Mouse (Mus musculus) midbrain, embryonic 10.5 days (tissue): ENCODE data around the gene Zfpl1. TPM values are rescaled to one million over a fixed set of nuclear protein-coding genes. Genes with fewer than 3 reads are reported as not detected.

ENCODE experiments used
- DNase-seq: peaks from one replicate; pipeline ENCODE4 v3.0.0-alpha.2; 2017; ENCODE audit warnings: low spot score
- H3K27ac ChIP-seq: fragments of 300-500 bp; sonication (generic); replicated peaks from 2 replicates; pipeline ENCODE4 v1.5.1; 2016; ENCODE audit warnings: mild to moderate bottlenecking
- H3K27me3 ChIP-seq: fragments of 300-500 bp; sonication (generic); 2 replicates; pipeline ENCODE4 v1.6.1; 2016; ENCODE audit warnings: low read depth, mild to moderate bottlenecking; ENCODE audit not compliant: poor library complexity, severe bottlenecking
- H3K36me3 ChIP-seq: fragments of 300-500 bp; sonication (generic); 2 replicates; pipeline ENCODE4 v1.6.1; 2016; ENCODE audit warnings: mild to moderate bottlenecking, moderate library complexity
- H3K4me1 ChIP-seq: fragments of 300-500 bp; sonication (generic); 2 replicates; pipeline ENCODE4 v1.6.1; 2016
- H3K4me3 ChIP-seq: fragments of 300-500 bp; sonication (generic); 2 replicates; pipeline ENCODE4 v1.5.1; 2016; ENCODE audit warnings: mild to moderate bottlenecking, moderate library complexity
- H3K9me3 ChIP-seq: fragments of 300-500 bp; sonication (generic); replicated peaks from 2 replicates; pipeline ENCODE4 v1.6.1; 2016; ENCODE audit warnings: mild to moderate bottlenecking
- WGBS: fragments of 180-500 bp; shearing (Covaris S2); methylation state at CpG from one replicate; pipeline ENCODE4 v1.1.7; 2016; 5-methylcytosine and 5-hydroxymethylcytosine counted together
- polyA plus RNA-seq: library from polyadenylated mRNA; unstranded; fragments of >200 nt; fragmentation: Nextera tagmentation; extraction: Ambion mirVana; gene quantifications from 2 replicates; pipeline ENCODE4 v1.2.1, GENCODE M21; 2016

Gene Zfpl1
- polyA plus RNA-seq, 1 experiment from 2014 or later = 76.1 TPM

- no peak for DNase-seq
- H3K9me3 ChIP-seq = no peaks in the 10 kb centered on the region
- peaks cover 33% of the 10 kb centered on the region for H3K4me1 ChIP-seq
- H3K27me3 ChIP-seq = no peaks in the 10 kb centered on the region
- H3K4me3 ChIP-seq = peak within 1 kb of the TSS; percentile 24; the same call in 1 of the 2 replicates
- H3K27ac ChIP-seq = no peak within 1 kb of the TSS
- 91% methylated on average over 9 of the region's 9 CpGs for WGBS
- H3K36me3 ChIP-seq = peaks cover 48% of the 10 kb centered on the region
Measured at GRCm38 (mm10) chr19:6082156-6082555, 2.6 kb downstream of the Zfpl1 start, which contains the start of gene Gm28374. TSS of gene Gm28374 (minus strand) at chr19:6082256.

- Histone ChIP-seq H3K27me3 (no peaks in the 10 kb centered on the region), H3K4me1 (peaks cover 40% of the 10 kb centered on the region), H3K36me3 (peaks cover 41% of the 10 kb centered on the region), H3K27ac (no peak within 1 kb of the TSS), H3K9me3 (no peaks in the 10 kb centered on the region), H3K4me3 (peak within 1 kb of the TSS; percentile 4; the same call in 1 of the 2 replicates)
- no peak for DNase-seq
- 92% methylated on average over 12 of the region's 12 CpGs for WGBS
Measured at GRCm38 (mm10) chr19:6079983-6080480, 4.7 kb downstream of the Zfpl1 start, which contains the start of gene Tmem262. TSS of gene Tmem262 (plus strand) at chr19:6080033.

DNA sequence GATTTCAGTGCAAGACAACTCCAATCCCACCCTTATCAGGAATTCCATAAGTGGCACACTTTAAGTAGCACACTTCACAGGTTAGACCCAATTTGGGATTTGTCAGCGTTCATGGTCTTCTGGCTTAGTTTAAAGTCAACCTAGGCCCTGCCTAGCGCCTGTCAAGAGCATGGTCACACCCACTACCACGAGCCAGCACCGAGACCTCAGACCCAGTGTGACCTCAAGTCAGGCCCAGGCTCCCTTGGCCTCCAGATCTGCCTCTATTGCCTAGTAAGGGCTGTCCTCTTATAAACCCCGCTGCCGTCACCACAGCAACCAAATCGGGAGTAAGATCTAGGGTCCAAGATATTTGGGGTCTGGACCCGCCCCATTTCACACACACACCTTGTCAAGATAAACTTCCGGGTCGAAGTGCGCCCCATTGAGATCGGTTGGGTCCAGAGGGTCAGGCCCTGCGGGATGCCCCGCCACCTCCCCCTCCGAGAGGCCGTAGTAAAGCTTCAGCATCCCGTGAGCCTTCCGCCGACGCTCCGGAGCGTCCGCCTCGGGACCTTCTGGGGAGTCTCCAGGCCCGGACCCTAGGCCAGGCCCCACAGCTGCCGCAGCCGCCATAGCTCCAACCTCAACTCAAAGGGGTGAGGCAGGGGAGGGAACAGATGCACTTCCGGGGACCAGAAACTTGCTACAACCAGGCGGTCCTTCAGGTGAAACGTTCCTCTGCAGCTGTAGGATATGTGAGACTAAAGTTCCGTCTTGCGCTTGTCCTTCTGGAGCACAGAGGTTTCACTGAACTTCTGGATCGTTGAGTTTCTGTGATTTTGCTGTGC lies 8.0 kb downstream of the Zfpl1 start, which contains the start of gene Vps51:
TSS of gene Vps51 (minus strand) at position 668 of the 830 bp plus-strand sequence.
- Histone ChIP-seq H3K4me1 (peaks cover 32% of the 10 kb centered on the region), H3K4me3 (peak within 1 kb of the TSS; percentile 70), H3K36me3 (peaks cover 54% of the 10 kb centered on the region), H3K27ac (peak within 1 kb of the TSS; percentile 93), H3K9me3 (no peaks in the 10 kb centered on the region), H3K27me3 (no peaks in the 10 kb centered on the region)
- WGBS = 2% methylated on average over 33 of the region's 33 CpGs
- DNase-seq = peak; percentile 87

GRCm38 (mm10) chr19:6073889-6074288 lies 10.9 kb downstream of the Zfpl1 start:
- Histone ChIP-seq H3K4me1 (peaks cover 32% of the 10 kb centered on the region), H3K27me3 (no peaks in the 10 kb centered on the region), H3K36me3 (peaks cover 58% of the 10 kb centered on the region), H3K27ac (no peak overlapping the region), H3K4me3 (no peak overlapping the region), H3K9me3 (no peaks in the 10 kb centered on the region)
- DNase-seq = no peak
- WGBS = 89% methylated on average over 5 of the region's 5 CpGs

- no peak for DNase-seq
- peaks cover 63% of the 10 kb centered on the region for H3K36me3 ChIP-seq
- H3K27me3 ChIP-seq = no peaks in the 10 kb centered on the region
- H3K4me1 ChIP-seq = peaks cover 38% of the 10 kb centered on the region
- H3K9me3 ChIP-seq = no peaks in the 10 kb centered on the region
- peak overlapping the region; percentile 12; the same call in 1 of the 2 replicates for H3K4me3 ChIP-seq
- H3K27ac ChIP-seq = no peak overlapping the region
- WGBS = 96% methylated on average over 19 of the region's 19 CpGs
Measured at GRCm38 (mm10) chr19:6071261-6071660, 13.5 kb downstream of the Zfpl1 start.

DNA sequence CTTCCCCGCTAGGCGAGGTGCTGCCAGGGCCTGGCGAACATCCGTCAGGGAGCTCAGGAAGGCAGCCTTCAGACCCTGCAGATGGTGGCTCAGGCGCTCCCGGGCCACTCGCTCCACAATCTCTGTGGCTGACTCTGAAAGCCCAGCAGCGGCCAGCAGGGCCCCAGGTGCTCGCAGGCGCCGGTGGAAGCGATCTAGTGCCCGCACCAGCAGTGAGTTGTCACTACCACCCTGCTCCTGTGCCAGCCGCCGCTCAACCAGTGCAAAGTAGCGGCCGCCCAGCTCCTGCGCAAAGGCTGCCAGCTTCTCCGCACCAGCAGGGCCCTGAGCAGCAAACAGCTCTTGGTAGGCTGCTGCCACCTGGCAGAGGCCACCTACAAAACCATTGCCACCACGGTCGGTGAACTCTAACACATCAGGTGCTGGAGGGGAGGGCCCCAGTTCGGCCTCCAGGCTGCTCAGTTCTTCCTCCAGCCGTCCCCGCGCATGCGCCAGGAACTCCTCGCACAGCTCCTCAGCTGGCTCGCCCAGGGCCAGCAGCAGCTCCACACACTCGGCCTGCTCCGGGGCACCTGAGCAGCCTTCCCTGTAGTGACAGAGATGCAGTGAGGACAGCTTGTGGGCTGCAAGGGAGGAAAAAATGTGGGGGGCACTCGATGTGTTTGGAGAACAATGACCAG lies 14.0 kb downstream of the Zfpl1 start:
- peak overlapping the region; percentile 12; the same call in 1 of the 2 replicates for H3K4me3 ChIP-seq
- DNase-seq = no peak
- 91% methylated on average over 31 of the region's 31 CpGs for WGBS
- H3K9me3 ChIP-seq = no peaks in the 10 kb centered on the region
- peaks cover 63% of the 10 kb centered on the region for H3K36me3 ChIP-seq
- H3K27me3 ChIP-seq = no peaks in the 10 kb centered on the region
- H3K4me1 ChIP-seq = peaks cover 36% of the 10 kb centered on the region
- H3K27ac ChIP-seq = no peak overlapping the region

GRCm38 (mm10) chr19:6069851-6070250 lies 14.9 kb downstream of the Zfpl1 start:
- Histone ChIP-seq H3K27me3 (no peaks in the 10 kb centered on the region), H3K4me1 (peaks cover 28% of the 10 kb centered on the region), H3K9me3 (no peaks in the 10 kb centered on the region), H3K27ac (no peak overlapping the region), H3K36me3 (peaks cover 56% of the 10 kb centered on the region), H3K4me3 (no peak overlapping the region)
- 93% methylated on average over 10 of the region's 10 CpGs for WGBS
- DNase-seq = no peak

- H3K4me3 ChIP-seq = no peak overlapping the region; the same call in 1 of the 2 replicates
- no peaks in the 10 kb centered on the region for H3K9me3 ChIP-seq
- peaks cover 48% of the 10 kb centered on the region for H3K36me3 ChIP-seq
- H3K27ac ChIP-seq = no peak overlapping the region
- WGBS = 83% methylated on average over 4 of the region's 4 CpGs
- peaks cover 26% of the 10 kb centered on the region for H3K4me1 ChIP-seq
- DNase-seq = no peak
- no peaks in the 10 kb centered on the region for H3K27me3 ChIP-seq
Measured at GRCm38 (mm10) chr19:6068951-6069350, 15.8 kb downstream of the Zfpl1 start.

GRCm38 (mm10) chr19:6067724-6068415 lies 16.9 kb downstream of the Zfpl1 start, which contains the start of gene Tm7sf2:
TSS of gene Tm7sf2 (minus strand) at chr19:6068373.
- 8% methylated on average over 33 of the region's 33 CpGs for WGBS
- Histone ChIP-seq H3K9me3 (no peaks in the 10 kb centered on the region), H3K27ac (peak within 1 kb of the TSS; percentile 88), H3K36me3 (peaks cover 45% of the 10 kb centered on the region), H3K4me3 (peak within 1 kb of the TSS; percentile 73), H3K4me1 (peaks cover 33% of the 10 kb centered on the region), H3K27me3 (no peaks in the 10 kb centered on the region)
- DNase-seq = peak; percentile 91

DNA sequence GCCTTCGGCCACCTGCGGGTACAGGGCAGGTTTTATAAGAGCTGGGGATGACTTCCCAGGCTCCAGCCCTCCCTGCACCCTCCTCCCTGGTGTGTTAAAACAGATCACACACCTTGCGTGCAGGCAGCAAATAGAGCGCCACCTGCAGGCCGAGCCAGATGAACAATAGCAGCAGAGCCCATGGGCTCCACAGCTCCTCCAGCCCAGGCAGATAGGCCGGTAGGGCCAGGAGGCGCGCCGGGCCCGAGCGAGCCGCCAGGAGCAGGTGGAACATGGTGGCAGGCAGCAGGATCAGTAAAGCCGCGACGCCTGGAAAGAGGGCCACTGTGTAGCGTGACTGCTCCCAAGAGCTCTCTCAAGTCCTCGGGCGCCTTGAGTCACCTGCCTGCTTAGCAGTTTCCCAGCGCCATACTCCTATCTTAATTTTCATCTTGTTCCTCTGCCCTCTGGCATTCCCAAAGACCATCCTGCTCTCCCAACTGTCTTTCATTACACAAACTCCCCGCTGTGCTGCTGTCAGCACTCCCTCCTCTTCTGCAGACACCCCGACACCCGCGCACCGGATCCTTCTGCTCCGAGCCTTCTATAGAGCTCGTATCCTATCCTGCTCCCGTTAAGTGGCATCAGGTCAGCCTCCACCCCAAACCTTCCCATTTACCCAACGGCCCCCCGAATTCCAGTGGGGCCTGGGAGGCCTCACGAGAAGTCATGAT lies 17.6 kb downstream of the Zfpl1 start:
- H3K27me3 ChIP-seq = no peaks in the 10 kb centered on the region
- no peaks in the 10 kb centered on the region for H3K9me3 ChIP-seq
- peak overlapping the region; percentile 73 for H3K4me3 ChIP-seq
- H3K4me1 ChIP-seq = peaks cover 40% of the 10 kb centered on the region
- peaks cover 45% of the 10 kb centered on the region for H3K36me3 ChIP-seq
- WGBS = 2% methylated on average over 30 of the region's 30 CpGs
- H3K27ac ChIP-seq = peak overlapping the region; percentile 88
- peak; percentile 88 for DNase-seq

DNA sequence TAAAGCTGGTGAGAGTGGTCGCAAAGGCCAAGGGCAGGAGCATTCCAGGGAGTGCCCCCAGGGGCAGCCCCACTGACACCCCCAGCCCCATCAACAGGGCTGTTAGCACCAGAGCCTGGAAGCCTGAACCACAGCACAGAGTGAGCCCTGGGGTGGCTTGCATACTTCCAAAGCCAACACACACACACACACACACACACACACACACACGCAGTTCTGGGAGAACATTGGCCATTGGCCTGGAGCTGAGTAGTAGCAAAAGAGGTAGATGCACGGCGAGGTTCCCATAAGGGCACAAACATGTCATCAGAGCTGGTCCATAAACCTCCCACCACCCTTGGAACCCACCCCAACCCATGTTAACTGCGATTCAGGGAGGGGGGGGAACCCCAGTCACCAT lies 18.2 kb downstream of the Zfpl1 start:
- Histone ChIP-seq H3K4me1 (peaks cover 46% of the 10 kb centered on the region), H3K27ac (peak overlapping the region; percentile 88), H3K4me3 (peak overlapping the region; percentile 73), H3K27me3 (no peaks in the 10 kb centered on the region), H3K9me3 (no peaks in the 10 kb centered on the region), H3K36me3 (peaks cover 44% of the 10 kb centered on the region)
- no peak for DNase-seq
- WGBS = 41% methylated on average over 5 of the region's 5 CpGs
